Mouse (Mus musculus) kidney, postnatal 4 days (tissue): ENCODE measurements around the gene Nup93.
A peak's percentile ranks its signal among the peaks of the same experiment; 100 is the strongest.

Source experiments
- DNase-seq, 2 experiments: peaks; one replicate each; pipeline ENCODE4 v3.0.0; 2021; ENCODE audit warnings: mixed read lengths in 2 of 2

Nup93 gene

DNA sequence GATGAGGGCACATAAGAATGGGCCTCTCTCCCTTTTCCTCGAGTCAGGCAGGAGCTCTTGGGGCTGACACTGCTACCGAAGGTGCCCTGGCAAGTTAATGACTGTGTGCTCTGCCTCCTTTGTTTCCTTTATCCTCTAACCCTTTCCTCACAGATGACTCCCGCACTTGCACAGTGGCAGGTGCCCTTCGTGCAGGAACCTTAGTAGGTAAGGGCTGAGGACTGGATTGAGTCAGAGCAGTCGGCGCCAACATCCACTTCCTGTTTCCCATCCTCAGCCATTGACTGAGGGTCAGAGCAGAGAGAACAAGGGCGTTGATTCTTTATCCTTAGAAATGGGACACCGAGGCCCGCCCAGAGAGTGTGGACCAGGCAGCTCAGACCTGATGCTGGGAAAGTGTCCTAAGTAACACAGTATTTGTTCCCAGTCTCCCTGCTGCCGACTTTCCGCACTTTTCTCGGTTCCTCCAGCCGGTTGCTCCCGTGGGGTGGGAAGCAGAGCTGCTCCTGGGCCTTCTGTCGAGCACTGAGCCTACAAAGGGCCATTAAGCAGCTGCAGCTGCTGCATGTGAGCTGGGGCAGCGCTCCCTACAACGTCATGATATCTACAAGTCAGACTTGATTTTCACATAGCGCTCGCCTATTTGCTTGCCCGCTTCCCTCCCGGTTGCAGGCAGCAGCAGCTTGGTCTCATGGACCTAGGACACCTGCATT, 26.9 kb upstream of the Nup93 start:
- peak in 1 of 2 experiments; percentile 22 for DNase-seq

DNA sequence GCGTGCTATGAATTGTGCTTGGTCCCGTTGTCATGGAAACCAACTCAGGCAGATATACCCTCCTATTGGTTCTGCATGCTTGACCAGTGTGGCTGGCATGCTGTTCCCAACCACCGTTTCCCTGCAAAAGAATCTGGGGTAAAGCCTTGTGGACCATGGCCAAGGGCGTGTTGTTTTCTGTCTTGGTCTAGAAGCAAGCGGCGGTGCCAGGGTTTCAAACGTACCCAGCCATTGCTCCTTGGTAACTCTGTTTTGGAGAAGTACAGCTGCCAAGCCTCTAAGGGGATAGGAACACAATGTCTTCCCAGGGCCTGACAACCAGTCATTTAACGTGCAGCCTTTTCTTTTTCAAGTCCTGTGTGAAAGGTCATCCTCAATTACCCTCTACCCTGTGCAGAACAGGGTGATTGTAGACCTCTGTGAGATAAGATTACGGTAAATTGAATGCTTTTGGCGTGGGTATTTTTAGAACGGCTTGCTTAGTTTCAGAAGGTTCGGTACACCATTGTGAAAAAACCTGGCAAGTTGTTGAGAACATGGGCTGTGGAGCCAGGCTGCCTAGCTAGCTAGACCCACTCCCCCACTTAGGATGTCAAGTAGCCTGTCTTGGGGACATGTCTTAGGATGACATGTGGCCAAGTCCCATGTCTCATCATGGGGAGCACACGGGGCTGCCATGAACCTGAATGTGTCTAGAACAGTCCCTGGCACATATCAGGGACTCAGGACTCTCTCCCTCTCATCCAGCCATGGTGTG, 24.9 kb upstream of the Nup93 start:
- peak in 1 of 2 experiments; percentile 36 for DNase-seq

DNA sequence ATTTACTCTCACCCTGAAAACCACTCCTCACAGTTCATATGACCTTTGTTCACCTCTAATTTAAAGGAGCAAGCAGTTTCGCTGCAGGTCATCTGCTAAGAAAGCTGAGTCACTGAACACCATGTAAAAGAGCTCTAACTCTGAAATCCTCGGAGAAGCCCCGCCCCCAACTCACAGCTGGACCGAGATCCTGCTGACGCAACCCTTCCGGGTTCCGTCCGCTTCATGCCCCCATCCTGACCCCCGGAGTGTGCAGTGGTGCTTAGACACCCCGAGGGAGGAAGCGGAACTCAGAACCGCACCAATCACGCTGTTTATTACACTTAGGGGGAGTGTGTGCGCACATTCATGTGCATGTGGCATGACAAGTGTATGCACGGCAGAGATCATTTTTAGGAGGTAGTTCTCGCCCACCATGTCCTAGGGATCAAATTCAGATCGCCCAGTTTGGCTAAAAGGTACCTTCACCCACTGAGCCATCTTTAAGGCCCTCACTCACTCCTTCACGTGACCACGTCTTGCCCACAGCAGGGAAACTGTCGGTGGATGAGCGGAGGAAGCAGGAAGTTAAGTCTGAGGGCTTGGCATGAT, 23.2 kb upstream of the Nup93 start:
- DNase-seq = peak; percentile 86 to 92

DNA sequence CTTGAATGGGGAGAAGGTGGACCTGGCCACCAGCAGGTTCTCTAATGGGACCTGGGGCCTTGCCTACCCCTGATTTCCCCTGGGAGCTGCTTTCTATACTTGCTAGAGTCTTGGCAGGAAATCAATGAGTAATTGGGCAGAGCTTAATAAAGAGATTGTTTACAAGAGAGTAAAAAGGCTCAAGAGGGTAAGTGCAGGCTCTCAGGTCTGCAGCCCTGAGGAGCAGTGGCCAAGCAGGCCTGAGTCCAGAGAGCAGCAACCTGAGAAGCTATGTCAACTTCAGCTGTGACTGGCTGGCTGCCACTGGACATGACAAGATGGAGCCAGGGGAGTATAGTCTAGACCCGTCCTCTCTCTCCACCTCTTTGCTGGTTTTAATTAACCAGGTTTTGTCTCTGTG, 21.4 kb upstream of the Nup93 start:
- DNase-seq = peak in 1 of 2 experiments; percentile 24

DNA sequence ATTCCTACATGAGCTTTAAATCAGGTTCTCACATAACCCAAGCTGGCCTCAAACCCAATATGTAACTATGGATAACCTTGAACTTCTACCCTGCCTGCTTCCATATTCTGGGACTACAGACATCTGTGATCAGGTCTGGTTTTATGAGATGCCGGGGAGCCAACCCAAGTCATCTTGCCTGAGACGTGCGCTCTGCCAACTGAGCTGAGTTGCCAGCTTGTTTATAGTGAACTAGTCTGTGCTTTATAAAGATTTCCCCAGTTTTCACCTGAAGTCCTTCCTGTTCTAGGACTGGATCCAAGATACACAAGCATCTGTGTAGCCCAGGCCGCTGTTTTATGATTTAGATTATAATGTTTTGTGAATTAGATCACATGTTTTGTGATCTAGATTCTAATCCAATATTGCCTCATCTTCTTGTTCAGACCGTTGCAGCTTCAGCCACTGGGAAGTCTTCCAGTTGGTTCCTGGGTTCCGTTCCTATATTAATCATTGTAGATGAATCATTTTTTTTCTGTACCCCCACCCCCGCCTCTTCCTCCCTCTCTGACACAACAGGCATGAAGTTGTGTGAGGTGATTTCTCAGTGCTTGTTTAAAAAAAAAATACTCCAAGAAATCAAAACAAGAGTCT, 19.7 kb upstream of the Nup93 start:
- DNase-seq = no peak

DNA sequence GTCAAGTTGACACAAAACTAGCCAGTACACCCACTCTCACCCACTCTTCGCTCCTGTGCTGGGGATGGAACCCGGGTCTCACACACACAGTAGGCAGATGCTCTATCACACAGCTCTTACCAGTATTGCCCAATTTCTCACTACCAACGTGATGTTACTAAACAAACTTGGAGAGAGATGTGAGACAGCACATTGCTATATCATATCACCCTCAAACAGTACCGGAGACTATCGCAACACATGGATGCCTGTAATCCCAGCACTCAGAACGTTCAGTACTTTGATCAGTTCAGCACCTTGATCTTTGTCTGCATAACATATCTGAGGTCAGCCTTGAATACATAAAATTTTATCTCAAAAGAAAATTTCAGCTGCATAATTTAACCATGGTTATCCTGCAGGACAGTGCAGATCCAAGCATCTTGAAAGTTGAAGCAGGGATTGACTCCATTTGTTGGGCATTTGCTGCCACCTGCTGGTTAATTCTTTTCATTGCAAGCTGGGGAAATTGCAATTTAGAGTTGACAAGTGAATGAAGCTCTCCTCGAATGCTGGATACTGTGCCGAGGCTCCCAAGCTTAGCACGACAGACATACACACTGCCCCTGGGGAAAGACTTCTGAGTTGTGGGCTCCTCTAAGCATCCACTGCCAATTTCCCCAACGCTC, 15.0 kb upstream of the Nup93 start:
- peak; percentile 64 to 73 for DNase-seq

DNA sequence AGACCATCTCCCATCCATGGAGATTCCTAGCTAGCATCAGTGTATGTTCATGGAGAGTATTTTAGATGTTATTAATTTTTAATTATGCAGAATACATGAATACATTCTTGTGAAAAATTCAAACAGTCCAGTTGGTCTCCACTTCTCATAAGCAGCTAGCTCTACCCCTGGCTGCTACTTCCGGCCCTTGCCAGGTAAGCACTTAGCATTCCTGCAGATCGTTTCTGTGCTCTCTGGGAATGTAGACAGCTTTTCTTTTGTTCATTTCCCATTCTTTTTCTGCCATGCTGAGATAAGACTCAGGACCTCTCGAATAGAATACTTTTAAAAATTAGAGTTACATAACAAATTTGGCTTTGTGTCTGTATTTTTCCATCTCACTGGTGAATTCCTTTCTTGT, 10.3 kb upstream of the Nup93 start:
- no peak for DNase-seq

DNA sequence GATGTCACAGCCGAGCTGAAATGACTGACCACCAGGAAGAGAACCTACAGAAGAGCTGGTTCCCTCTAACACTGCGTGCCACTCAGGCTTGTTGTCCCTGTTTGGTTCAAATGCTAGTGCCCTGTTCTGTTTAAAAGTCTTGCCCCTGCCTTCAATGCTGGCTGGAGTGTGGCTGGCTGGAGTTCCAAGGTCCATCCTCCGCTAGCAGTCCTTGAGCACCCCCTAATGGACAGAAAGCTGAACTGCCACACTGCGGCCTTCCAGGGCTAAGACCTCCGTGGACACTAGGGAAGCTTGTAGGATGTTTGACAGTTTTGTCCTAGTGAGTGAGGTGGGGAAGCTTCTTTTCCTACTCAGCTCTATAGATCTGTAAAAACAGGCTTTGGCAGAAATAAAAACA, 8.6 kb upstream of the Nup93 start:
- DNase-seq = peak; percentile 85 to 86

DNA sequence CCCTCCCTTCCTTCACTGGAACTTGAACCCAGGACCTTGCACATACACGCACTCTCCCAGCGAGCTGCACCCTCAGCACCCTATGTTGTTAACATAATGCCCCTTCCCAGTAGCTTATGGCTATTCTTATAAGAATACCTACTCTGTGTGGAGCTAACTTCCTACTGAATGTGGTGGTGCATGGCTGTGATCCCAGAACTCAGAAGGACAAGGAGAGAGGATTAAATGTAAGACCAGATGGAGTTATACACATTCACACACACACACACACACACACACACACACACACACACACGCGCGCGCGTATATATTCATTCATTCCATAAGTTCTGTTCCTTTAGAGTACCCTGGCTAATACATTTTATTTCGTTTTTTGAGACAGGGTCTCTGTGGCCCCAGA, 8.1 kb upstream of the Nup93 start:
- DNase-seq = no peak

DNA sequence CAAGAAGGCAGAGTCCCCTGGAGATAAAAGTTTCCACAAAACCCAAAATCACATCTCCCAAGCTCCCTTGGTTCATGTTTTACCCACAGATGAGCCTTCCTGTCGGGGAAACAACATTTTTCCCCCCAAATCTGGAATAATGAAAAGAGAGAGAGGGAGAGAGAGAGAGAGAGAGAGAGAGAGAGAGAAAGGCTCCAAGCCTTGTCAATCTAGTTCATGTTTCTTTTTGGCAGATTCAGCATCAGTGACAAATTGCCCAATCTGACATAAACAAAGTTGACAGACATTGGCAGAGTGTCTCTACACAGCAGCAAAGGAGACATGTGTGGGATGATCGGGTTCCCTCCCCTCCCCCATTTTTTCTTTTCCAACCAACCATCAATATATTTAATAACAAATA, 6.9 kb upstream of the Nup93 start:
- no peak for DNase-seq

DNA sequence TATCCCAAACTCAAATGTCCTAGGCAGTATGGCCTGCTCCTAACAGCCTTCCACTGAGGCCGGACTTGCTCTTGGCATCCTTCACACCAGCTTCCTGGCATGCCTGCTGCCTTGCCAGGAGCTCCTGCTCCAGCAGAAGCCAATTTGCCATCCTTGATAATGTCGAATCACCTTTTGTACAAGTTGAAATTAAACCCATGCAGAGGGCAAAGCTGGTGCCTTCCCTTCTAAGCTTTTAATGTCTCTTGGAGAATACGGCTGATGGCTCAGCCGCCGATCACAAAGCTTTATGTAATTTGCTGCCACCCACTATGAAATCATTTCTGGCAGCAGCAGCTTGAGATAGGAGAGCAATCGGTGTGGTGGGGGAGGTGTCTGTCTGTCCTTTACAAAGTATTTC, 4.7 kb upstream of the Nup93 start:
- no peak for DNase-seq

DNA sequence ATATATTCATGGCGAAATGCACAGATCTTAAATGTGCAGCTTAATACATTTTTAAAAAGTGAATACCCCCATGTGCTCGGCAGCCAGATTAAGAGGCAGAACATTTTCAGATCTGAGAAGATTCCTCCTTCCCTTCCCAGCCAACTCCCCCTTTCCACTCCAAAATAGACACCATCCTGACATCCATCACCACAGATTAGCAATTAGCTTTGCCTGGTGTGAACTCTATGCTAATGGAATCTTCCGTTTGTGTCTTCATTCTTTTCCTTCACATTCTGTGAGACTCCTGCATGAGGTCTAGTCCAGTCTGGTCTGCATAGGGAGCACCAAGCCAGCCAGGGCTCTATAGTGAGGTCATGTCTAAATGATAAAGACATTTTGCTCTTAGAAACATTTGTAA, 4.1 kb upstream of the Nup93 start:
- no peak for DNase-seq

DNA sequence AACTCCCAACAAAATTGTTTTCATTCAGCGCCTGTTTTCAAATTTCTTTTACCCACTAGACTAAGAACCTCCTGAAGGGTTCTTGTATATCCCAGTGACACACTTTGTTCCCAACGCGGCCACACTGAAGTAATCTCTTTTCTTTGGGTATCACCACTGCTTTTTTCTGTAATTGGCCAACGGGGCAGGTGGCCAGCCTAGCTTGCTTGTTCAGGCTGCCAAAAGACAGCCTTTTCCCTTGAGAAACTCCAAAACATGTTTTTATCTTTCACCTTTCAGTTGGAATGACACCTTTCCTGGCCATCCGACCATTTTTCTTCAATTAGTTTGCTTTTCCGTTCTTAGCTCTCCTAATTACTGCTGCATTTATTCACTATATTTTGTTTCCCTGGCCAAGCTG, 545 bp upstream of the Nup93 start:
- no peak for DNase-seq

DNA sequence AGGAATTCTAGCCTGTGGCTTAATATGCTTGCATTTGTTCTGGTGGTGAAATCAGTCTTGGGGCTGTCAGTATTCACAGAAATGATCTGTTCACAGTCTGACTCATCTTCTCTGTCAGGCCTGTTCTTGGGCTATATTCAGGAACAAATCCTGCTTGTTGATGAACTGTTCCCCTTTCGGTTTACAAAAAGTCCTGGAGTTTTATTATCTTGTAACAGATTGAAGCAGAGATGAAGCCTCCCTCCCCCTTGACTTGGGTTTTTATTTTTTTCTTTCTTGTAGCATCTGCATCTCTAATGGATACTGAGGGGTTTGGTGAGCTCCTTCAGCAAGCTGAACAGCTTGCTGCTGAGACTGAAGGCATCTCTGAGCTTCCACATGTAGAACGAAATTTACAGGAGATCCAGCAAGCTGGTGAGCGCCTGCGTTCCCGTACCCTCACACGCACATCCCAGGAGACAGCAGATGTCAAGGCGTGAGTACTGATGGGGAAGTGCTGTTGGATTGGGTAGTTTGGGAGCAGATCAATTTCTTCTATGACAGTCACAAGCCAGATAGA, 13.1 kb downstream of the Nup93 start:
- no peak for DNase-seq

DNA sequence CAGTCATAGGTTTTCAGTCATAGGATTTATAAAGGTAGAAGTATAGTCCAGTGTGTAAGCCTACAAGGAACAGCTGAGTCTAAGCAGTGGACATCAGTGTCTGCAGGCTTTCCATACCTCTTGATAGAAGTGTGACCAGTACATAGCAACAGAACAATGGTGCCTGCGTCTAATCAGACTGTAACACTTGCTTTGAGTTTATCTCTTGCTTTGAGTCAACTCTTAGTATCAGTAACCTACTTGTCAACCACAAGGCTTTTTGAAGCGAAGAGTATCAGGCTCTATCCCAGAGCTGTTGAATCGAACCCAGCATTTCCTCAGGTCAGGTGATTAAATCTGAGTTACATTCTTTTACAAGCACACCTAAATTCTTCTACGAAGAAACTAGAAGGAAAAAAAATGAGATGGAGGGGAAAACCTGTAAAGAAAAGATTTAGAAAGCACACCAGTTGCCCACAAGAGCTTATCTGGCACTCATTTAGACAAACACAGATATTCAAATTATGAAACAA, 25.9 kb downstream of the Nup93 start:
- DNase-seq = no peak

DNA sequence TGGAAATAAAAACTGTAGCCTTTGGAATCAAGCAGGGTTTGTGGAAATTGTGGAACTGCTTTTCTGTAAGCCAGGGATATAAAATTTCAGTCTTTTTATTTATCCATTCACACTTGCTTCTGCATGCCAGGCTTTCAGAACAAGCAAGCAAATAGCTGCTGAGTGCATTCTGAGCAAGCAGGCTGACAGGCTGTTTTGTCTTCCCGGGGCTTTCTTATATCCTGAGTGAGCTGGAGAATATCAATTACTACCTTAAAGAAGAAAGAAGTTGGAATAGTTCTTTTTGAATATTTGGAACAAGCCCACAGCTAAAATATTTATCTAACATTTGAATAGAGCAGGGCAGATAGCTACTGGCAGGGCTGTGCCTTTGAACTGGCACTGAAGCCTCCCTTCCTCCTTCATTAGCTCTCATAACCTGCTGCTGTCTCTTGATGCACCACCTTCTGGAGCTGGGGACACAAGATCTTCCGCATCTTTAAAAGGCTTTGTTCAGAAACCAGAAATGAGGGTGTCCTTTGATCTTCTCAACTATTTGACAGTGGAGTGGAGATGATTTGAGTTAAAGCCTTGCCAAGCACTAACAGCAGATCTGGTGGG, 35.6 kb downstream of the Nup93 start:
- no peak for DNase-seq

DNA sequence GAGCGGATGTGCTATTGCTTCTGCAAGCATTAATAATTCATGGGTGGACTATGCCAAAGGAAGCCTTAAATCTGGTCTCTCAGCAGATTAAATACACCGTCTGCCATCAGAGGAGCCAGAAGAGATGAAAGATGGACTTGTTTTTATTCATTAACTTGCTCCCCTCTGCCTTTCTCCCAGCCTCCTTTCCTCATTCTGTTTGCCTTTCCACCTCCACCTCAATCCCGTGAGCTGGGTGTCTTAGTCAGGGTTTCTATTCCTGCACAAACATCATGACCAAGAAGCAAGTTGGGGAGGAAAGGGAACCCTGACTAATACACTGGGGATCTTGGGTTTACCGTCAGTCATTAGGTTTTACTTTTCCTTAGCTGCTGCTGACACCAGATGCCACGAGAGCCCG, 44.5 kb downstream of the Nup93 start:
- DNase-seq = no peak

DNA sequence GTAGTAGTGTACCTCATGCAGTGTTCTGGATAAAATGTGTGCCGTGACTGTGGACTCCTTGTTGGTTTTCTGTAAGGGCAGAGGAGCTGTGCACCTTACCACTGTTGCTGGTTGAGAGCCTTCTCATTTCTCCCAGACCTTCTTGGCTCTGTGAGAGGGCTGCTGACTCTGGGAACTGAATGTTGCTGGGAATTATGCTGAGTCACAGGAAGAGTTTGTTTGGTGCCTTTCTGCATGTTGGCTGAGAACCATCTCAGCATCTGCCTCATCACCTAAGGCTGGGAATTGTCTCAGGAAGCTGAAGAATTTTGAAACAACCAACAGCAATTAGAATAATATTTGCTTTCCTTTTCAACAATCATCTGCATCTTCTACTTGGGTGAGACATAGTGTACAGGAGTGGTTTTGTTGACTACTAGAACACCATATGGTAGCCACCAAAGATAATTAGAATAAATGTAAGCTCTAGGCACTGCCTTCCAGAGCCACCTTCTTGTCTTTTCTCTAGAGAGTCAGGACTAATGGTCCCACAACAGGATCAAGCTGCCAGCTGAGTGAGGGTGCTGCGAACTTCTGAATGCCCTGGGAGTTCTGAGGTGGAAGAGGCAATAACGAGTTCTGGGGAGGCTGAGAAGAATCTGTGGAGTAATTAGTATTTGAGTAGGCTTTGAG, 48.4 kb downstream of the Nup93 start:
- no peak for DNase-seq

DNA sequence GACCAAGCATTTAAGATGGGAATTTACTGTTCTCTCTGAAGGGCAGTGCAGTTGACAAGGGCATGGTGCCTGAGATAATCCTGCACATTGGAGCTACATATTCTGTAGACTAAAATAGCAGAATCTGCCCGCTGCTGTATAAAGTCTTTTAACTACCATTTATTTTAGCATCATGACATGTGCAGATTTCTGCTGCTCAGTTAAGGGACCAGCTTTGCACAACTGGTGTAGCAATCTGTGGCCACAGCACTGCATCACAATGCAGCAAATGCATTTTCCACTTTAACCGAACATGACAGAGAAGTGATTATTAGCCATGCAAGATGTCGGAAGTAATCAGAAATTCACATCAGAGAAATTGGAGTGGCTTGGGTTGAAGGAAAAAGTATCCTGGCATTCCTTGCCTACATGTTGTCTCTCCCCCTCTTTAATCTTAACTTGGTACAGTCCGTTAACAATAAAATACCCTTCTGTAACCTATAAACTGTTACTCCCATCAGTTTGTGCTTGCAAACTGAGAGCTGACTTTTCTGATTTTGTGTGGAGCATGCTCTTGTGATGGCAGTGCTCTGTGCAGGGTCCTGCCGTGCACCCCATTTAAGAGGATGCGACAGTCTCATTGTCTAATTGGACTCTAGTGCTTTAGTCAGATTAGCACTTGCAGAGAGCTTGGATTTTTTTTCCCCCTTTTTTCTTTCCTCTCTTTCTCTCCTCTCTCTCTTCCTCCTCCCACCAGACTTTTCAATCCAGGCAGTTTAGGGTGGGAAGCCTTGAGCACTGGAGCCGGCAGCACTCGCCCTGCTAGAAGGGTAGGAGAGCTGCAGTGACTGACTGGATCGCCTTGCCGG, 52.2 kb downstream of the Nup93 start:
- peak; percentile 24 to 33 for DNase-seq

DNA sequence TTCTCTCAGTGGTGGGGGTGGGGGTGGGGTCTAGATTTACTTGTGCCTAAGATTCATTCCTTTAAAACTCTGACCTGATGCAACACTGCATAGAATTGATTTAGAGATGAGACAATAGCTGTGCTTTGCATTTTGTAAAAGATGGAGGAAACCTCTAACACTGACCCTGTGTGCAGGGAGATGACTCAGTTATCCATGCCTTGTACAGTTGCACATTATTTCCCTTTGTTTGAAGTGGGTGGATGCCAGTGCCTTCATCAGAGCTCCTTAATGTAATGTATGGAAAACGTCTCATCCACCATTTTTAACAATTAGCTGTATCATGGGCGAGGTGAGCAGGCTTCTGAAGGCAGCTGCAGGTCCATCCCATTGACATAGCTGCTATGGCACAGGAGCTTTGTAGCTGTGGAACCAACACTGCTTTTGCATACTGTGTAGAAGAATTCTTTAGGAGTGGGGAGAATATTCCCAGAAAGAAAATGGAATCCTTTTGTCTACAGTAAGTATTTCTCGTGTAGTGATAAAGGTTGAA, 54.1 kb downstream of the Nup93 start:
- no peak for DNase-seq
